Mouse (Mus musculus) myocyte (in vitro differentiated cells): ENCODE data around the gene Smurf1.

Experiments used
- CEBPB ChIP-seq: IDR thresholded peaks from 2 replicates; pipeline ENCODE4 v1.6.1; 2011; ENCODE audit warnings: mild to moderate bottlenecking, moderate library complexity; ENCODE audit not compliant: poor library complexity, insufficient read depth, severe bottlenecking
- E2F4 ChIP-seq: IDR thresholded peaks from one replicate; pipeline ENCODE4 v1.6.1; 2011; ENCODE audit warnings: mild to moderate bottlenecking, control low read depth, moderate library complexity; ENCODE audit not compliant: insufficient read depth
- MAX ChIP-seq: IDR thresholded peaks from one replicate; pipeline ENCODE4 v1.6.1; 2011; ENCODE audit warnings: low read depth, mild to moderate bottlenecking, control low read depth
- MYOD1 ChIP-seq, 3 experiments: IDR thresholded peaks; one replicate each; pipeline ENCODE4 v1.6.1; 2011; ENCODE audit warnings: control low read depth in 2 of 3, low read depth in 2 of 3, mild to moderate bottlenecking in 2 of 3, moderate library complexity in 1 of 3; ENCODE audit not compliant: insufficient read length in 2 of 3, control insufficient read depth in 1 of 3
- MYOG ChIP-seq, 3 experiments: IDR thresholded peaks; one replicate each; pipeline ENCODE4 v1.6.1; 2011; ENCODE audit warnings: control low read depth in 2 of 3, low read depth in 2 of 3, mild to moderate bottlenecking in 2 of 3; ENCODE audit not compliant: insufficient read length in 2 of 3, control insufficient read depth in 1 of 3, insufficient read depth in 1 of 3
- POLR2A ChIP-seq: IDR thresholded peaks from one replicate; pipeline ENCODE4 v1.6.1; 2011; ENCODE audit warnings: low read depth, mild to moderate bottlenecking, control low read depth, moderate library complexity; ENCODE audit not compliant: insufficient read length
- POLR2AphosphoS2 ChIP-seq: IDR thresholded peaks from one replicate; pipeline ENCODE4 v1.6.1; 2011; ENCODE audit warnings: low read depth, control low read depth; ENCODE audit not compliant: insufficient read length
- TCF12 ChIP-seq: IDR thresholded peaks from one replicate; pipeline ENCODE4 v1.6.1; 2011; ENCODE audit warnings: mild to moderate bottlenecking, control low read depth; ENCODE audit not compliant: poor library complexity, insufficient read depth, severe bottlenecking
- TCF3 ChIP-seq: IDR thresholded peaks from one replicate; pipeline ENCODE4 v1.6.1; 2011; ENCODE audit warnings: low read depth, control low read depth; ENCODE audit not compliant: insufficient read length
- USF1 ChIP-seq: IDR thresholded peaks from one replicate; pipeline ENCODE4 v1.6.1; 2011; ENCODE audit warnings: low read depth, mild to moderate bottlenecking, control low read depth, moderate library complexity

DNA sequence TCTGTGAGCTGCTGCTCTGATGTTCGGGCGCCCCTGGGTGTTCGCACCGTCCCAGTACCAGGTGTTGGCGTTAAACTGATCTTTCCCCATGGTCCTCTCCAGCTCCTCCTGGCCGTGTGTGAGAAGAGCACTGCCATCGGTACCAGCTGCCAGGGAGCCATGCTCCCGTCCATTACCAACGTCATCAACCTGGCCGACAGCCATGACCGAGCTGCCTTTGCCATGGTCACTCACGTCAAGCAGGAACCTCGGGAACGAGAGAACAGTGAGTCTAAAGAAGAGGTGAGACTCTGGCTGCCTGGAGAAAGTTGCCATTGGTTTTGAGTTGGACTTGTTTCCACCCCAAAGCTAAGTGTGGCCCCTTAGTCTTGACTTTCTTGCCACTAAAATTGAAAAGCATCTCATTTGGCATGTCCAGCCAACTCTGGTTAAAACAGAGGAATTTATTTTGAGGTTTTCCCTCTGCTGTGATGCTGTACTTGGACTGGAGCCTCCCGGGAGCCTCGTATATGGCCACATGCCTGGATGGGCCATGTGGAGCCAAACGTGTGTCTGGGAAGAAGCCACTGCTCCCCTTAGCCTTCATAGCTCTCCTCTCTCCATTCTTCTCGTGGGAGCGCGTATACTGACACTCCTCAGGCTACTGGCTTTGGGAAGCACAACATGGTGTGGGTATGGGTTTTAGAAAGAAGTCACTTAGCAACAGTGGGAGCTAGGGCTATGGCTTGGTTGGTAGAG is 137.1 kb downstream of the Smurf1 start:
- TF ChIP-seq POLR2A, result no peak
- TF ChIP-seq POLR2AphosphoS2, result no peak
- TF ChIP-seq MAX, result no peak
- TF ChIP-seq TCF12, result no peak
- TF ChIP-seq USF1, result no peak
- no peak for TF ChIP-seq TCF3
- TF ChIP-seq MYOD1 (IDR thresholded peaks at IDR 0.05; ENCODE audit: control insufficient read depth in 1 of 3, insufficient read length in 2 of 3, low read depth in 2 of 3), result no peak
- no peak for TF ChIP-seq CEBPB
- TF ChIP-seq MYOG (IDR thresholded peaks at IDR 0.05; ENCODE audit: control insufficient read depth in 1 of 3, insufficient read depth in 1 of 3, insufficient read length in 2 of 3, low read depth in 2 of 3), result no peak
- TF ChIP-seq E2F4, result no peak
